Mouse (Mus musculus) cerebellum, adult 2 months (tissue): ENCODE results near the gene Chia1.

Source experiments
- CTCF ChIP-seq: fragments of 200-500 bp; IDR thresholded peaks from 2 replicates; pipeline ENCODE4 v1.5.1; 2011; ENCODE audit warnings: low read depth, mild to moderate bottlenecking, control low read depth, low read length, moderate library complexity, borderline replicate concordance; ENCODE audit not compliant: insufficient read depth
- POLR2A ChIP-seq: fragments of 200-500 bp; IDR thresholded peaks from 2 replicates; pipeline ENCODE4 v1.6.1; 2011; ENCODE audit warnings: low read length, control low read depth, borderline replicate concordance; ENCODE audit not compliant: insufficient read depth

- no peak for TF ChIP-seq CTCF
- TF ChIP-seq POLR2A: no peak
Observed at GRCm38 (mm10) chr3:106171135-106171731, 58.2 kb downstream of the Chia1 start.
